ENCODE assay signal across 16 mouse cellular contexts in the genomic region with DNA sequence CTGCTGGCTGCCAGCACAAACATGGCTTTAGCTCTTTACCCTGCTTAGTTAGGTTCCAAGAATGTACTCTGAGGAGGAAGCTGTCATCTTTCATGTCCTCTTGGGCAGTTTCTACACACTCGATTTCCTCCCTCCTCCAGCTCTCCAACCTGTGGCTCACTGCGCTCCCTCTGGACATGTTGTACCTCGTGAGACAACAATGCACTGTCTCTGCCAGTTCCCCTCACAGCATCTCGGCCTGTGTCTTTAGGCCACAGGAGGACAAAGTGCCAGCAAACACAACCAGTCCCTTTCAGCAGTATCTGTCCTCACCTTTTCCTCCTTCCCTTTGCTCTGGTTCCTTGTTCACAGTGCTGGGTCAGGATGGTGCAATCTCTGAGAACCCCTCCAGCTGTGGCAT. TPM values are rescaled to one million over a fixed set of nuclear protein-coding genes. Genes with fewer than 3 reads are reported as not detected.
DNase-seq lines count a peak whose midpoint lies in the region; ATAC-seq and TF ChIP-seq lines count a peak whose summit lies in the region.
"Had no signal": no experiment of that assay in that cellular context is flagged by ENCODE, and none has a peak within 500 bp of the region (broad histone marks: within the 10 kb centered on the region; RNA-seq: fewer than 3 reads in every experiment).

No protein-coding gene starts in this region.

- no peak for TF ChIP-seq POLR2A in heart, adult 2 months (IDR thresholded peaks at IDR 0.05; ENCODE audit: insufficient read depth, low read depth, low read length)

- 36% methylated on average over 4 of the region's 4 CpGs for WGBS in heart, adult 2 months
- 70% methylated on average over 4 of the region's 4 CpGs for WGBS in kidney, postnatal 0 days

- H3K4me2 ChIP-seq in kidney, postnatal 0 days (ENCODE audit: low read length), result no peak overlapping the region
- H3K4me2 ChIP-seq: embryonic facial prominence, embryonic 12.5 days; liver, embryonic 12.5 days; lung, embryonic 14.5 days had no signal

- no peaks in the 10 kb centered on the region for H3K27me3 ChIP-seq in heart, adult 2 months (ENCODE audit: control insufficient read depth, insufficient read depth, low read length)
- no peaks in the 10 kb centered on the region for H3K27me3 ChIP-seq in kidney, postnatal 0 days (ENCODE audit: insufficient read depth, low read length)
- H3K27me3 ChIP-seq: embryonic facial prominence, embryonic 12.5 days; liver, embryonic 12.5 days had no signal

- peak; percentile 85 for TF ChIP-seq EP300 in heart, adult 2 months (IDR thresholded peaks at IDR 0.05; ENCODE audit: insufficient read depth, low read depth, low read length)

- H3K9me3 ChIP-seq in kidney, postnatal 0 days (replicated peaks; ENCODE audit: low read length), result no peaks in the 10 kb centered on the region
- H3K9me3 ChIP-seq: embryonic facial prominence, embryonic 12.5 days; liver, embryonic 12.5 days had no signal

- peaks cover 6% of the 10 kb centered on the region for H3K4me1 ChIP-seq in heart, adult 2 months (ENCODE audit: control insufficient read depth, insufficient read depth, low read length)
- no peaks in the 10 kb centered on the region; the same call in 1 of the 2 replicates for H3K4me1 ChIP-seq in kidney, postnatal 0 days (replicated peaks; ENCODE audit: insufficient read depth, low read length)

- intact Hi-C loops in heart, adult 2 months (cut with DNase I), result no loop called here
- intact Hi-C loops in heart, postnatal 36 days (cut with DNase I), result no loop called here
- intact Hi-C loops in heart, postnatal 10 days (cut with DNase I), result no loop called here
- intact Hi-C loops in left cerebral cortex, postnatal 36 days (cut with DNase I), result no loop called here

- H3K79me2 ChIP-seq in heart, adult 2 months (replicated peaks; ENCODE audit: control insufficient read depth, insufficient read depth, low read length), result no peaks in the 10 kb centered on the region

- peaks cover 8% of the 10 kb centered on the region for H3K36me3 ChIP-seq in heart, adult 2 months (ENCODE audit: control insufficient read depth, insufficient read depth, low read length)
- peaks cover 55% of the 10 kb centered on the region for H3K36me3 ChIP-seq in kidney, postnatal 0 days (ENCODE audit: insufficient read depth, low read length)

- H3K27ac ChIP-seq in heart, adult 2 months, result peak overlapping the region; percentile 73
- peak overlapping the region; percentile 8; the same call in 1 of the 2 replicates for H3K27ac ChIP-seq in kidney, postnatal 0 days
- H3K27ac ChIP-seq: embryonic facial prominence, embryonic 12.5 days; left cerebral cortex, adult 2 months; liver, embryonic 12.5 days had no signal

- no peak for ATAC-seq in kidney, postnatal 0 days (replicated peaks; ENCODE audit: low FRiP score, low read depth)
- ATAC-seq: forebrain, embryonic 16.5 days; liver, embryonic 12.5 days; midbrain, embryonic 16.5 days had no signal

- H3K4me3 ChIP-seq in heart, adult 2 months, result no peak overlapping the region
- H3K4me3 ChIP-seq in kidney, postnatal 0 days (replicated peaks; ENCODE audit: low read depth, low read length), result no peak overlapping the region
- H3K4me3 ChIP-seq: embryonic facial prominence, embryonic 12.5 days; left cerebral cortex, adult 2 months; liver, embryonic 12.5 days had no signal

- peak; percentile 31 for TF ChIP-seq CTCF in heart, adult 2 months (IDR thresholded peaks at IDR 0.05)
- peak; percentile 47; the same call in 1 of the 2 replicates for TF ChIP-seq CTCF in kidney, postnatal 0 days (IDR thresholded peaks at IDR 0.05; ENCODE audit: low read depth)

- peak in 1 of 2 experiments; percentile 42 for DNase-seq in heart, adult 2 months
- no peak for DNase-seq in heart, postnatal 36 days
- no peak for DNase-seq in kidney, postnatal 0 days (ENCODE audit: low spot score)
- DNase-seq in kidney, adult 9 months, result no peak
- peak; percentile 60 for DNase-seq in adipocyte (ENCODE audit: low spot score)
- DNase-seq in heart, postnatal 10 days, result peak; percentile 44 to 52
- DNase-seq in left cerebral cortex, postnatal 36 days (ENCODE audit: low spot score in 2 of 2), result no peak
- DNase-seq: adrenal gland, adult 8-10 months; cerebellum, adult 18-20 months; lung, embryonic 14.5 days; thymus, adult 2 months had no signal

- no peak overlapping the region for H3K9ac ChIP-seq in heart, adult 2 months (ENCODE audit: low read depth, low read length)
- no peak overlapping the region for H3K9ac ChIP-seq in kidney, postnatal 0 days (ENCODE audit: low read depth, low read length)
- H3K9ac ChIP-seq: embryonic facial prominence, embryonic 12.5 days; liver, embryonic 12.5 days; lung, embryonic 14.5 days had no signal

RNA-seq across cellular contexts. Expression of gene Ssr1, which starts 59.9 kb away (rescaled TPM):
- 10 to 100 TPM; 41.7 to 44.9 TPM for total RNA-seq in heart, adult 2 months (2021)
- polyA plus RNA-seq in heart, adult 2 months (2012; rRNA removed), result 10.0 and 17.2 TPM in 2 replicates
- 10 to 100 TPM; 40.1 to 46.0 TPM for total RNA-seq in heart, postnatal 36 days (2021)
- polyA plus RNA-seq in kidney, postnatal 0 days (2015; fragmentation: Nextera tagmentation; extraction: Ambion mirVana), result 116 and 128 TPM in 2 replicates
- total RNA-seq in heart, postnatal 10 days (2021), result 10 to 100 TPM; 67.4 to 76.5 TPM
- total RNA-seq in left cerebral cortex, postnatal 36 days (2021), result 10 to 100 TPM; 79.5 to 88.5 TPM

Comparison
In these comparisons a context has a peak if more than half of its experiments do, and no peak if none do; other contexts are left out.
1. DNase-seq: peak in adipocyte (single experiment) and heart, postnatal 10 days (2 of 2); none in heart, postnatal 36 days (0 of 2), kidney, postnatal 0 days (single experiment), kidney, adult 9 months (single experiment) and left cerebral cortex, postnatal 36 days (0 of 2).